Mouse (Mus musculus): ENCODE results near the gene Mesd.

DNA sequence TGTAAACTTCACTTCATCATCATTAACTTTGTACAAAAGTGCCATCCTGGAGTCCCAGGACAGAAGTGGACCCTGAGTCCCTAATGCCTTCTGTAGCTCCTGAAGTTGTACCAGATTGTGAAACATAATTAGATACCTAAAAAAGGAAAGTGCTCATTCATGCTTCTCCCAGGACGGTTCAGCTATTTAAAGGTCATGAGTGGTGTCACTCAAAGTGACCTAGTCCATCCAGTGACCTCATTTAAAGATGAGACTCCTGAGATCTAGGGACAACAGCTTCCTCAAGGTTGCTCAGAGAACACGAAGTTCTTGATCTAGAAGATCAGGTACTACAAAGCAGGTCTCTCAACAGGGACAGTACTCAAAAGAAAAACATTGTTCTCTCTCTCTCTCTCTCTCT lies 20.7 kb upstream of the Mesd start:
- no peak for TF ChIP-seq POLR2A (IDR thresholded peaks at IDR 0.05; ENCODE audit: insufficient read depth, low read depth, low read length)
- TF ChIP-seq CTCF (IDR thresholded peaks at IDR 0.05; ENCODE audit: insufficient read depth, low read depth, low read length), result no peak

Data from olfactory bulb, adult 2 months (tissue).